Mouse (Mus musculus): ENCODE results near the gene Wbp1l. TPM values are rescaled to one million over a fixed set of nuclear protein-coding genes. Genes with fewer than 3 reads are reported as not detected.

Gene Wbp1l
- total RNA-seq, 2 experiments from 2014 or later, result 23.4 to 36.9 TPM

DNA sequence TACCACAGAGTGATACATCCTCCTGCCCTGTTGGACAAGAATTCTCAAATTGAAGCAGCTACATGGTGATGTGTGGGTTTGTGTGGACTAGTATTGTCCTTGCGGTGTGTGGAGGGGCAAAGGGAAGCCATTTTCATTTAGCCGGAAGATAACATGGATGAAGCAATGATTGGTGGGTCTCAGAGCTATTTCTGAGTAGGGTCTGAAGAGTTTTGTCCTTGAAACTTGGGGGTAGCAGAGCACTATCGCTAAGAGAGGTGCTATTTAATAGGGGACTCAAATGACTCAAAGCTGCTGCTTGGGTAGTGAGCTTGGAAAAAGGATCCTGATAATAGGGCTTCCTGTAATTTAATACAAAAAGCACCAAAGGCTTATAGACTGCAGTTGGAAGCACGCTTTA, 697 bp upstream of the Wbp1l start:
- no peak for ATAC-seq (ENCODE audit: poor library complexity, severe bottlenecking)

GRCm38 (mm10) chr19:46599375-46600256, 732 bp downstream of the Wbp1l start:
- peak; percentile 16; the same call in 1 of the 2 replicates for ATAC-seq (ENCODE audit: poor library complexity, severe bottlenecking)

DNA sequence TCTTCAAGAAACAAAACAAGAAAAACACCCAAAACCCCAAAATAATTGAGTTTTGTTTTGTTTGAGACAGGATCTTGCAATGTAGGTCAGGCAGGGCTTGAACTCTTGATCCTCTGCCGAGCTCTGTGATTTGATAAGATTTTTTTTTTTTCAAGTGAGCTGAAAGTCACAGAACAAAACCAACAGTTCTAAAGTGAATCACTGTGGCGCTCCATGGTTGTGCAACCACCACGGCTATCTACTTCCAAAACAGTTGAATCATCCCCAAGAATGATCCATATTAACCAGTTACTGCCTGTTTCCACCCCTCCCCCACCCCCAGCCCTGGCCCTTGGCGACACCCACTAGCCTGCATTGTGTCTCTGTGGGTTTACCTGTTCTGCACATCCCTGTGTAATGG, 1.5 kb downstream of the Wbp1l start:
- no peak for ATAC-seq (ENCODE audit: poor library complexity, severe bottlenecking)

GRCm38 (mm10) chr19:46601491-46601890, 2.6 kb downstream of the Wbp1l start:
- ATAC-seq (ENCODE audit: poor library complexity, severe bottlenecking), result no peak

DNA sequence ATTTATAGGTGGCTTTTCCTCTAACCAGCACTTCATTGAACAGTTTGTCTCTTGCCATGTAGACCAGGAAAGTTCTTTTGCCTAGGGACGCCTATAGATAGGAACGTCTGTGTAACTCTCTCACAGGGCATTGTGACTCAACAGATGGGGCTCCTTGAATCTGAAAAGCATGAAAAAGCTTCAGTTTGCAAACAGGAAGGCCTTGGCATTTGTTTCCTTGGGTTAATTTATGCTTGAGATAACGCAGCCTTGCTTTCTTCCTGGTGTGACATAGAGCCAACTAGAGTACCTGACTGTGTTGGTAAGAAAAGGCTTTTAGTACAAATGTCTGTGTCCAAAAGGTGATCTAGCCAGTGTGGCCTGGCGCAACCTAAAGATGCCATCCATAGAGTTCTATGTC, 3.5 kb downstream of the Wbp1l start:
- ATAC-seq (ENCODE audit: poor library complexity, severe bottlenecking), result no peak

- ATAC-seq (ENCODE audit: poor library complexity, severe bottlenecking), result peak; percentile 13; the same call in 1 of the 2 replicates
Measured at GRCm38 (mm10) chr19:46606718-46607117, 7.8 kb downstream of the Wbp1l start.

- peak; percentile 77 for ATAC-seq (ENCODE audit: poor library complexity, severe bottlenecking)
Measured at GRCm38 (mm10) chr19:46607424-46607823, 8.5 kb downstream of the Wbp1l start.

DNA sequence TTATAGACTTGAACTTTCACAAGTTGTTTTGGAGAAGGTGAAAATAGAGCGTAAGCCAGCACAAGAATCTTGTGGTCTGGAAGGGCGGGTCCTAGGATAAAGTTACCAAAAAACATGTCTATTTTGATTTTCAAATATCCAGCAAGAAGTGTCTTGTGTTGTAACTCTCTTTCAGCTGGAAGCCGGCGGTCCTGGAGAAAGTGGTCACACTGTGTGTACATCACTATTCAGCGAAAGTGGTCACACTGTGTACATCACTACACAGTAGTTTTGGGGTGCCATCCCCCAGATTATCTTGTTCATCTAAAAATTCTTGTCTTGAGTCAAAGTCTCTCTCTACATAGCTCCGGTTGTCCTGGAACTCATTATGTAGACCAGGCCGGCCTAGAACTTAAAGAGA, 9.3 kb downstream of the Wbp1l start:
- no peak for ATAC-seq (ENCODE audit: poor library complexity, severe bottlenecking)

GRCm38 (mm10) chr19:46616378-46616777, 17.5 kb downstream of the Wbp1l start:
- no peak for ATAC-seq (ENCODE audit: poor library complexity, severe bottlenecking)

- ATAC-seq (ENCODE audit: poor library complexity, severe bottlenecking), result no peak
Measured at GRCm38 (mm10) chr19:46617361-46617760, 18.5 kb downstream of the Wbp1l start.

DNA sequence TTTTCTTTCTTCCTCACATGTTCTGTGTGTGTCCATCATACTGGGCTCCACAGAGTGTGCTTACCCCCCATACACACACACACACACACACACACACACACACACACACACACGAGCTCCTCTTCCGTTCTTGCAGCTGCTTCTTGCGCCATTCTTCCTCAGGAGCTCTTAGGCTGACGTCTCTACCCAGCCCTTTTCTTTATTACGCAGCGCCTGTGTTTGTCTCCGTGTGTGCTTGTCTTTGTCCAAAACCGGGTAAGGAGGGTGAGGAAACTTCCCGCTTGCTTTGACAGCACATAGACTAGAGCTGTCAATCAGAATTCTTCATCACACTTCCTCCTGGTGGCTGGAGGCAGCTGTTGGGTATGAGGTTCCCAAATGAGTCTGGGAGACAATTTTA, 19.4 kb downstream of the Wbp1l start:
- ATAC-seq (ENCODE audit: poor library complexity, severe bottlenecking), result peak; percentile 92

DNA sequence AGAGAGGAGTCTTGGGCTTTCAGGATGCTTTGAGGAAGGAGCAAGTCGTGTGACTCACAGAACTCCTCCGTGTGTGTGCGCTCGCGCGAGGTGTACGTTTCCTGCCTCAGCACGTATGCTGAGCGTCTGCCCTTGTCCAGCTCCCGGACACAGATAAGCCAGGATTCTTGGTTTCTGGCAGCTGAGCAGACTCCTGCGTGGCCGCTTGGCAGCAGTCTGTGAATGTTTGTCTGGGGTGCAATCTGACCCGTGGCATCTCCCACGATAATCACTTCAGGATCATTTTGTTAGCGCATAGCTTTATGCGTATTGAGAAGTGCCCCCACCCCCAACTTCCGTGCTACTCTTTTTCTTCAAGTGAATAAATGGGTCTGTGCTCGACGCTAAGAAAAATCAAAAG, 20.1 kb downstream of the Wbp1l start:
- no peak for ATAC-seq (ENCODE audit: poor library complexity, severe bottlenecking)

DNA sequence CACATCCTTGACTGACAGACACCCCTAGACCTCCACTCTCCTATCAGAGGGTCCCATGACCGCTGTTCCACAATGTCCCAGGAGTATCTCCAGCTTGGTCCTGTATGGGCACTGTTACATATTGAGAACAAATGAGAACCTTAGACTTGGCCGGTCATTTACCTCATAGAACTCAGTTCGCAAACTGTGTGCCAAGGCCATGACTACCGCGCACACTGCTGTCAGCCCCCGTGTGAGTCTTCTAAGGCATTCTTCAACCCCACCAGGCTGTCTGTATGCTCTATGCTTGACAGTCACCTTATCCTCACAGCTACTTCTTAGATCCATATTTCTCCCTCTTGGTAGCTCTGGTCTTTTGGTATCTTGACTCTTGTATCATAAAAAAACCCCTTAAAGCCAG, 20.6 kb downstream of the Wbp1l start:
- no peak for ATAC-seq (ENCODE audit: poor library complexity, severe bottlenecking)

DNA sequence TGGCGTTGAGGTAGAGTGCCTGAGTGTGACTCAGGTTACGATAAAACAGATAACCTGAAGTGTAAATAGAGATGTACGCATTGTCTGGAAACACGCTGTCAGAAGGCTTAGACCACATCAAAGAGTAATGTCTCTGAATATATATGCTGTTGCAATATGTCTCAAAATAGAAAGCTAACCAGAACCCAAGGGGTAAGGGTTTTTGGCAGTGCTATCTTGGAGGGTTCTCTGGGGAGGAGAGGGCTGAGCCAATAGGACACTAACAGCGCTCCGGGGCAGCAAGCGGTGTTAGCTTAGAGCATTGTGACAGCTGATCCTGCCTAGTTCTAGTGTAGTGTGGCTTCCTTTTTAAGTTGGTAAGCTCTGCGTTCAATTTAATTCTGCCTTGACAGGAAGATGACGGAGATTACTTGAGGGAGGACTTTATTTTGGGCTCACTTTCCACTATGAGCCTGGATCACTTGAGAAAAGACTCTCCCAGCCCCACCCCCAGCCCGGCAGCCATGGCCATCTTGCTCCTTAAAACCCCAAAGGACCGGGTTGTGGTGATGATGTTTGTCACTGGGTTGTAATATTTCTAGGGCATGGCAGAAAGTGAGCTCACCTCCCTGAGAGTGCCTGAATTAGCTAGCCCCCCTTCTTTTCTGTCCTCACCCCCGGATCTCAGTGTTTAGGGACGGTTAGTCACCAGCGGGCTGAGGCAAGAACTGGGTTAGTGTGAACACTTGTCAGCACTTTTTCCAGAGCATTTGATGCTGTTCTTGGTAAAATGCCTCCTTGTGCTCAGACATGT, 21.3 kb downstream of the Wbp1l start:
- ATAC-seq (ENCODE audit: poor library complexity, severe bottlenecking), result peak; percentile 16; the same call in 1 of the 2 replicates

DNA sequence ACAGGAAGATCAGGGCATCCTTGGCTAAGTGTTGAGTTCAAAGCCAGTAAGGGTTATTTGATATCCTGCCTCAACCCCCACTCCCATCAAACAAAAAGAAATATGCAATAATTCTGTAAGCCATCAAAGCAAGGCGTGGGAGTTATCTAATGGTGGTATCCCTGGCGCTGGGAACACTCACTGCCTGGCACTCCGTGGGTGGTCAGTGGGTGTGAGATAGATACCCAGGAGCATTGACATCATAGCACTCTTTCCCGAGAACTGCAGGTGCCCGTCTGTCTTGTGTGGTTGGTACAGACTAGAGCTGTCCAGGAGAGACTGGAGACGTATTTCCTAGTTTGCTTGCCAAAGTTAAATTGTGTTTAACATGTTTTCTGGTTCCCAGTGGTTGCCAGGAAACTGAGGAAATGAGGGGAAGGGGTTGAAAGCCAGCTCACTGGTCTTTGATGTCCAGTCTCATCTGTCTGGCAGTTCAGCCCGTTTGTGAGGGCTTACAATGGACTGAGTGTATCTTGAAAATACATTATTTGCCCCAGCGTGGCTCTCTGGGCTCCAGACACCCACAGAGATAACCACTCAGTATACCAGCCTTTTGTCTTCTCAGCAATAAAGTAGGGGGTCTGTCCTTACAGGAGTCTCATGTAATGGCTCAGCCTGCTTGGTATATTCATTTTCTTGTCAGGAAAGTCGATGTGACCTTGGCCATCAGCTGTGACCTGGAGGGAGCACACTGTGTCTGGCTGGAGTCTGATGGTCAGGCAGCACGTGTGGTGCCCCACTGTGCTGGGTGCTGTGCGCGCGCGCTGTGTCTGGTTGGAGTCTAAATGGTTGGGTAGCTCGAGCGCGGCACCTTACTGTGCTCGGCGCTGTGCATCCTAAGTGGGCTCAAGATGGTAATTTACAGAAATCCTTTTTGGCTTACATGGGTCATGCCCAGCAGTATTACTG, 22.6 kb downstream of the Wbp1l start:
- ATAC-seq (ENCODE audit: poor library complexity, severe bottlenecking), result no peak

DNA sequence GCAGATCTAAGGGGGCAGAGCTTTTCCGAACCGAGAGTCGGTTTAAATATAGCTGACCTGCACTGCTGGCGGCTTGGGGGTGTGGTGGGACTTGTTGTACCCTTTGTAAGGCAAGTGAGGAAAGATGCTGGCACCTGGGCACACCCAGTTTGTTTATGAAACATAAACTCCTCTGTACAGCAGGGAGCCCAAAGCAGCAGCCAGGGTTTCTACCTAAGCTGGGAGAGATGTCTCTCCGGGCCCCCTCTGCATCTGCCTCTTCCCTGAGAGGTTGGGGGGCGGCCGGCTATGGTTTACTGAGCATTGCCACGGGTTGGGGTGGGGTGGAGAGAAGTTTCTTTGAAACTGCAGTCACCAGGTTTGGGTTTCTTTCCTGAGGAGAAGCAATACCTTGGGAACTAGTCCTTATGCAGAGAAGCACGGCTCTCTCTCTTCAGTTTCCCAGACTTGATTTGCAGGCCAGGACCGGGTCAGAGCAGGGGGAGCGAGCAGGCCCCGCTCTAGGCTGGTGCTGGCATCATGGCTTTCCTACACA, 23.8 kb downstream of the Wbp1l start:
- no peak for ATAC-seq (ENCODE audit: poor library complexity, severe bottlenecking)

DNA sequence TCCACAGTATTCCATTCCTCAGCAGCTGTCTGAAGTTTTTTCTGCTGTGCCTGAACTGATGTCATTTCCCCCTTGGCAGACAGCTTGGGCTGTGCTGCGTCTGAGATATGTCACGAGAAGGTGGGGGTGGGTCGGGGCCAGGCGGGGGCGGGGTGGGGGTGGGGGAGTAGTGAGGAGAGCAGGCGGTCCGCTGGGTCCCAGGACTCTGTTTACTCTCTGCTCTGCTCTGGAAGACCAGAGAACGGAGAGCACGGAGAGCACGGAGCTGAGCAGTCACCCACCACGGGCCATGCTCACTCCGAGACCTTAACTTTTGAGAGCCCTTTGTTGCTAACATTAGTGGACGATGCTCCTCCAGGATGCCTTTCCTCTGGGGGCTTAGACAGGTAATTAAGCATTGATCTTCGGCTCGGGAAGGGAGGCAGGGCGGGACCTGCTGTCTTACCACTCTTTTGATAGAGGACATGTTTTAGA, 24.3 kb downstream of the Wbp1l start:
- ATAC-seq (ENCODE audit: poor library complexity, severe bottlenecking), result no peak

DNA sequence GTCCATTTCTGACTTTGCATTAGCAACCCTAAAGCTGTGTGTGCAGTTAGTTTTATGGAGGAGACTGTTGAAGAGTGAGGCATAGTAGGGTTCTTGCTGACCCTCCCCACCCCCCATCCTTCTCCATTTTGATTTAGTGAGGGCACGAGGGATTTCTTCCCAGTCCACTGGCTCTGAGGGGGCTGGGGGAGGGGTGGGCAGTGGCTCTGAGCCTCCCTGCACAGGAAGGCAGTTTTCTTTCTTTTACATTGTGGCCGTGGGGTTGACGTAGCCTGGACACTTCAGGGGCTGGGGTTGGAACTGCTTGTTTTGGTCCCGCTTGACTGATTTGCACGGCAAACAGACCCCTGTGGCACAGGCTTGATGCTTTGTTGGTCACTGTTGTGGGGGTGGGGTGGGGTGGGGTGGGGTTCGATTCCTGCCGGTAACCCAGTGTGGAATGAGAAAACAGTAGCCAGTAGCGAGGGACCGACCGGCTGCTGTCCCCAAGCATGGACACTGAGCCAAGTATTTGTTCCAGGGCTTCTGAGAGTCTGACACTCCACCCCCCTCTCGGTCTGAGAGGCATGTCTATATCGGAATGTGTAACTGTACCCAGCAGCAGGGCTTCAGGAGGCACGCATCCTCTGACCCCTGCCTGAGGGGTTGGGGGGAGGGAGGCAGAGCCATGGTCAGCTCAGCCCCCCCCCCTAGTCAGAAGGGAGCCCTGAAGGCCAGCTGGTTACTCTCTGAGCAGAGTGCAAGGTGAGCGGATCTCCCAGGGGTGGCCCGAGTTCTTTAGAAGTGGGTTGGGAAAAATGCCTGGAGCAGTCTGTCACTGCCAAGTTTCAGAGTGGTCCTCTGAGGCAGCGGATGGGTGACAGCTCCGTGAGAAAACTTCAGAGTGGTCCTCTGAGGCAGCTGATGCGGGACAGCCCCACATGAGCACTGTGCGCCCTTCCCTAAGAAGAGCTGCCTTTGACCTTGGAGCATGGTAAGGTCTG, 25.2 kb downstream of the Wbp1l start:
- ATAC-seq (ENCODE audit: poor library complexity, severe bottlenecking), result no peak

DNA sequence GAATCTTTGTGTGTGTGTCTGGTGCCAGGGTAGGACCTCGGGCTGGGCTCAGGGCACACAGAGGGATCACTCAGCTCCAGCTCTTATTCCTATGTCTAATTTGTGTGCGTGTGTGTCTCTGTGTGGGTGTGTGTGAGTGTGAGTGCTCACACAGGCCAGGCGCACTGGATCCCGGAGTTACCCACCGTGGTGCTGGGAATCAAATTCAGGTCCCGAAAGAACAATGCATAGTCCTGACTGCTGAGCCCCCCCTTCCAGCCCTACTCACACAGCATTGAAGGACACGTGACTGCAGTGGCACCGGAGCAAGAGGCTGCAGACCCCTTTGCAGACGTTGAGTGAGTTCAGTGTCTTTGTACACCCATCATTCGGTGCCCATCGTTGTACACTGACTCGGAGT, 26.1 kb downstream of the Wbp1l start:
- ATAC-seq (ENCODE audit: poor library complexity, severe bottlenecking), result no peak

All from megakaryocyte, adult 5-6 weeks (primary cell).